Mouse (Mus musculus) forebrain, embryonic 12.5 days (tissue): ENCODE data around the gene Acap3. TPM values are rescaled to one million over a fixed set of nuclear protein-coding genes. Genes with fewer than 3 reads are reported as not detected.

Experiments used
- ATAC-seq: fragments of 200-750 bp; cut with Nextera tagmentation; 2 replicates; pipeline ENCODE4 v1.8.0; 2017; ENCODE audit warnings: moderate TSS enrichment; ENCODE audit not compliant: low FRiP score
- H3K27ac ChIP-seq: fragments of 300-500 bp; sonication (generic); 2 replicates; pipeline ENCODE4 v1.5.1; 2016; ENCODE audit warnings: mild to moderate bottlenecking
- H3K27me3 ChIP-seq: fragments of 300-500 bp; sonication (generic); 2 replicates; pipeline ENCODE4 v1.6.1; 2016; ENCODE audit warnings: mild to moderate bottlenecking
- H3K36me3 ChIP-seq: fragments of 300-500 bp; sonication (generic); replicated peaks from 2 replicates; pipeline ENCODE4 v1.6.1; 2016; ENCODE audit warnings: mild to moderate bottlenecking
- H3K4me1 ChIP-seq: fragments of 300-500 bp; sonication (generic); 2 replicates; pipeline ENCODE4 v1.6.1; 2016
- H3K4me2 ChIP-seq: fragments of 300-500 bp; sonication (generic); 2 replicates; pipeline ENCODE4 v1.6.1; 2016; ENCODE audit warnings: mild to moderate bottlenecking, moderate library complexity
- H3K4me3 ChIP-seq: fragments of 300-500 bp; sonication (generic); replicated peaks from 2 replicates; pipeline ENCODE4 v1.5.1; 2016; ENCODE audit warnings: mild to moderate bottlenecking
- H3K9ac ChIP-seq: fragments of 300-500 bp; sonication (generic); 2 replicates; pipeline ENCODE4 v1.6.1; 2016; ENCODE audit warnings: mild to moderate bottlenecking
- H3K9me3 ChIP-seq: fragments of 300-500 bp; sonication (generic); 2 replicates; pipeline ENCODE4 v1.6.1; 2016
- WGBS: fragments of 180-500 bp; shearing (Covaris S2); methylation state at CpG from one replicate; pipeline ENCODE4 v1.1.7; 2016; 5-methylcytosine and 5-hydroxymethylcytosine counted together
- polyA plus RNA-seq: library from polyadenylated mRNA; unstranded; fragments of >200 nt; fragmentation: Nextera tagmentation; extraction: Ambion mirVana; gene quantifications from 2 replicates; pipeline ENCODE4 v1.2.1, GENCODE M21; 2016

The Acap3 gene
- polyA plus RNA-seq, 1 experiment from 2014 or later: 47.9 TPM

DNA sequence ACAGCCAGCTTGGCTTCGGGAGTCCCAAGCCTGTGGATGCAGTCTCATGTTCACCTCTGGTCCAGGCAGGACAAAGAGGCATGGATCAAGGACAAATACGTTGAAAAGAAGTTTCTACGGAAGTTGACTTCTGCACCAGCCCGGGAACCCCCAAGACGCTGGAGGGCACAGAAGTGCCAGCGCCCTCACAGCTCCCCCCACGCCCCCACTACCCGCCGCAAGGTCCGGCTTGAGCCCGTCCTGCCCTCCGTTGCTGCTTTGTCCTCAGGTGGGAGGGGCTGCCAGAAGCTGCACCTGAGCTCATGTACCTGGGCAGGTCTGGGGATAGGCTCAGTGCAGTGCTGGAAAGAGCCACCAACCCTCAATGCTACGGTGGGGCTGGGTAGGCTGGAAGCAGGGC, 11.6 kb downstream of the Acap3 start:
- WGBS: 96% methylated on average over 13 of the region's 13 CpGs
- no peaks in the 10 kb centered on the region for H3K27me3 ChIP-seq
- H3K9me3 ChIP-seq: no peaks in the 10 kb centered on the region
- H3K9ac ChIP-seq: no peak overlapping the region
- ATAC-seq: no peak
- H3K4me2 ChIP-seq: no peak overlapping the region
- H3K4me1 ChIP-seq: no peaks in the 10 kb centered on the region
- peaks cover 91% of the 10 kb centered on the region for H3K36me3 ChIP-seq
- H3K4me3 ChIP-seq: no peak overlapping the region
- no peak overlapping the region for H3K27ac ChIP-seq

DNA sequence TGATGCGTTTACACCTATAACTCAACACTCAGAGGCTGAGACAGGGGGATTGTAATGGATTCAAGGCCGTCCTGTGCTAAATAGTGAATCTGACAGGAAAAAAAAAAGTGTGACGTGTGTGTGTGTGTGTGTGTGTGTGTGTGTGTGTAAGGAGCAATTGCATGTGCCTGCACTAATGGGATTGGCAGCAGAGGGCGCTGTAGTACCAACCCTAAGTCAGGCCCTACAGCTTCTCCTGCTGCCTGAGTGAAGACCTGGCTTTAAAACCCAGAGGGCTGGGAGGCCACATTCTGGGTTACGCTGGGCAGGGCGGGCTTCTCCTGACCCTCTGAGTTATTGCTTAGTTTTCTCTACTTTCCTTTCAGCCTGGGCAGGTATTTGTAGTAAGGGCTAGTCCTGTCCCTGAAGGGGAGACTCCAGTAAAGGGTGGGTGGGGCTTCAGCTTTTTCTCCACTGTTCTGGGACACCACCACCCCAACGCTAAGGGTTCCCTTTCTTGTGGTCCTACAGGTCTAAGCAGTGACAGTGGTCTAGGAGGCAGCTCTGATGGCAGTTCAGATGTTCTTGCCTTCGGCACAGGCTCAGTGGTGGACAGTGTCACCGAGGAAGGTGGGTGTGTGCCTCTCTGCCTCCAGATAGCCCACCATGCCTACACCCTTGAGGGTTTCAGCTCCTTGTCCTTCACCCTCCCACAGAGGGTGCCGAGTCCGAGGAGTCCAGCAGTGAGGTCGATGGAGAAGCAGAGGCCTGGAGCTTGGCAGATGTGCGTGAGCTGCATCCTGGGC, 12.9 kb downstream of the Acap3 start:
- 97% methylated on average over 12 of the region's 13 CpGs for WGBS
- H3K36me3 ChIP-seq: peaks cover 79% of the 10 kb centered on the region

DNA sequence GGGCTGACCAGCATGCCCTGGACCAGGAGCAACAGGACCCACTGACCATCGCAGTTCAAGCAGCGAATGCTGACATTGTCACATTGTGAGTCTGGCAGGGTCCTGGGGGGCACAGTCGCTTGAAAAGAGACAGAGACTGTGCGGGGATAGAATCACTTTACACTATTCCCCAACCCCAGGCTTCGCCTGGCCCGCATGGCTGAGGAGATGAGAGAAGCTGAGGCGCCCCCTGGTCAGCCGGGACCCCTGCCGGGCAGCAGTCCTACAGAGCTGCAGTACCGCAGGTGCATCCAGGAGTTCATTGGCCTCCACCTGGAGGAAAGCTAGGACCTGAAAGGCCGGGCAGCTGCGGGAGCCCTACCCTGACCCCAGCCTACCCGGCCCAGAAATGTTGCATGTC, 14.0 kb downstream of the Acap3 start:
- Histone ChIP-seq H3K9me3 (no peaks in the 10 kb centered on the region), H3K9ac (no peak overlapping the region), H3K4me2 (no peak overlapping the region), H3K27ac (no peak overlapping the region), H3K4me3 (no peak overlapping the region), H3K4me1 (no peaks in the 10 kb centered on the region), H3K36me3 (peaks cover 67% of the 10 kb centered on the region), H3K27me3 (no peaks in the 10 kb centered on the region)
- no peak for ATAC-seq
- 83% methylated on average over 13 of the region's 13 CpGs for WGBS

More for the DNA sequence above, 12.9 kb downstream of the Acap3 start:
- Histone ChIP-seq H3K9ac (no peak overlapping the region), H3K4me3 (no peak overlapping the region), H3K9me3 (no peaks in the 10 kb centered on the region), H3K4me2 (no peak overlapping the region), H3K4me1 (no peaks in the 10 kb centered on the region), H3K27ac (no peak overlapping the region), H3K27me3 (no peaks in the 10 kb centered on the region)
- no peak for ATAC-seq

DNA sequence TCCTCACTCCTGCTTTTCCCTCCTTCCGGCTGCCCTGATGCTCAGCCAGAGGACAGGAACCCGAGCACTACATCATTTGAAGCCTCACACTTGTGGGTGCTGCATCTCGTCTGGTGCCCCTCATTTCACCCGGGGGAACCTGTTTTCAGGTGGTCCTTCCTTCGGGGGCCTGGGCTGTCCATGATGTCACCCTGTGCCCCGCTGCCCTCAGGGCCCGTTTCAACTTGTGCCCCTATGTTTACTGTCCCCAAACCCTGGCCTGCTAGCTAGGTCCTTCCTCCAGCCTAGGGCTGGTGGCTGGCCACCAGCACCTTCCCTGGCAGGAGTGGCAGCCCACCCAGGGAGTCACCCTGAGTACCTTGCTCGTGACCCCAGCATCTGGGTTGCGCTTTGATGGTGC, 14.5 kb downstream of the Acap3 start:
- no peaks in the 10 kb centered on the region for H3K27me3 ChIP-seq
- H3K9ac ChIP-seq: no peak overlapping the region
- no peak overlapping the region for H3K4me3 ChIP-seq
- no peaks in the 10 kb centered on the region for H3K4me1 ChIP-seq
- H3K36me3 ChIP-seq: peaks cover 62% of the 10 kb centered on the region
- no peak overlapping the region for H3K27ac ChIP-seq
- WGBS: 90% methylated on average over 9 of the region's 9 CpGs
- H3K9me3 ChIP-seq: no peaks in the 10 kb centered on the region
- no peak for ATAC-seq
- H3K4me2 ChIP-seq: no peak overlapping the region

DNA sequence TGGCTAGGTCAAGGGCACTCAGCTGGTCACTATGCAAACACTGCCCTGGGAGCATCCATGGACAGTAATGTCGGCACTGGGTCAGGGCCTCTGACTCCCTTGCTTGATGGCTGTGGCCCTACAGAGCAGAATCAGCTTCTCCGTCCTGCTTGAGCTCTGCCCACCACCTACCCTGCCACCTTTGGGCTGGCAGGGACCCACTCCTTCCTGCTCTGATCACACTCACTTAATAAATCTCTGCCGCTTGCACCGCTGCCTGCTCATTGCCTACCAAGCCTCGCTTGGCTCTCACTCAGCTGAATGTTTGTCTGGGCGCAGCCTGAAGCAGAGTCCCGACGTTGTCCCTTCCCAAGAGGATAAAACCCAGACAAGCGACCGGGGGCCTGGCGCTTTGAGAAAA, 15.4 kb downstream of the Acap3 start:
- Histone ChIP-seq H3K27ac (no peak overlapping the region), H3K4me3 (no peak overlapping the region), H3K9ac (no peak overlapping the region), H3K4me2 (no peak overlapping the region), H3K36me3 (peaks cover 54% of the 10 kb centered on the region), H3K9me3 (no peaks in the 10 kb centered on the region), H3K27me3 (no peaks in the 10 kb centered on the region), H3K4me1 (no peaks in the 10 kb centered on the region)
- WGBS: 90% methylated on average over 11 of the region's 11 CpGs
- no peak for ATAC-seq

DNA sequence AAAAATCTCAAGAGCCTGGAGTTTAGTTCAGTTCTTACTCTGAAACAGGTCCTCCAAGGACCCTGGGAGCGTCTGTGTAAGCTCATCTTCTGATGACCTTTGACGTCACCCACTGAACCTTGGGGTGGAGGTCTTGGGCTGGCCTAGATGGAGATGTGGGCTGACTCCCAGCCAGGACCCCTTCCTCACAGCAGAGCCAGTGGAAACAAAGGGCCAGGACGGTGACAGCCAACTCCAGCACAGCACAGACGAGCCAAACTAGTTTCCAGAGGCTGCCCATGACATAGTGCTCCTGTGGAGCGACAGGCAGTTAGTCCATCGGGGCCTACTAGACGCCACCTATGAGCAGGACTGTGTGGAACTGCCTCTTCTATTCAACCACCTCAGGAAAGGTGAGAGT, 16.7 kb downstream of the Acap3 start:
- no peaks in the 10 kb centered on the region for H3K9me3 ChIP-seq
- no peak for ATAC-seq
- 76% methylated on average over 7 of the region's 7 CpGs for WGBS
- no peak overlapping the region for H3K9ac ChIP-seq
- no peaks in the 10 kb centered on the region for H3K27me3 ChIP-seq
- H3K36me3 ChIP-seq: peaks cover 41% of the 10 kb centered on the region
- H3K4me1 ChIP-seq: no peaks in the 10 kb centered on the region
- no peak overlapping the region for H3K27ac ChIP-seq
- H3K4me2 ChIP-seq: no peak overlapping the region
- no peak overlapping the region for H3K4me3 ChIP-seq

DNA sequence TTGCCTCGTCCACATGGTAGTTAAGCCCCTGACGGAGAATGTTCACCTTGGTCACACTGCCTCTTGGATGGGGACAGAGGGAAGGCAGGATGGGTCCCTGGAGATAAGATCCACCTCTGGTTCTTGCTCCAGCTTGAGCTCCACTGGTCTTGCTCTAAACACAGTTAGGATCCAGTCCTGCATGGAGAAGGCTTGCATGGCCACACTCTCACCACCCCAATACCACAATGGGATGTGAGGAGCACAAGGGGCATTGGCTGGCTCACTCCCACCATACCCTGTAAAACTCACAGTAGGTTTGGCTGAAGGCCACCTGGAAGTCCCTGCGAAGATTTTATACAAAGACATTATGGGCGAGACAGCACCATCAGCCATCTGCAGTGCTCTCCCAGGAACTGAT, 17.1 kb downstream of the Acap3 start:
- no peak overlapping the region for H3K9ac ChIP-seq
- no peaks in the 10 kb centered on the region for H3K4me1 ChIP-seq
- no peaks in the 10 kb centered on the region for H3K27me3 ChIP-seq
- peaks cover 36% of the 10 kb centered on the region for H3K36me3 ChIP-seq
- no peak overlapping the region for H3K4me2 ChIP-seq
- no peak for ATAC-seq
- no peak overlapping the region for H3K4me3 ChIP-seq
- no peaks in the 10 kb centered on the region for H3K9me3 ChIP-seq
- WGBS: 94% methylated on average over 4 of the region's 4 CpGs
- H3K27ac ChIP-seq: no peak overlapping the region

DNA sequence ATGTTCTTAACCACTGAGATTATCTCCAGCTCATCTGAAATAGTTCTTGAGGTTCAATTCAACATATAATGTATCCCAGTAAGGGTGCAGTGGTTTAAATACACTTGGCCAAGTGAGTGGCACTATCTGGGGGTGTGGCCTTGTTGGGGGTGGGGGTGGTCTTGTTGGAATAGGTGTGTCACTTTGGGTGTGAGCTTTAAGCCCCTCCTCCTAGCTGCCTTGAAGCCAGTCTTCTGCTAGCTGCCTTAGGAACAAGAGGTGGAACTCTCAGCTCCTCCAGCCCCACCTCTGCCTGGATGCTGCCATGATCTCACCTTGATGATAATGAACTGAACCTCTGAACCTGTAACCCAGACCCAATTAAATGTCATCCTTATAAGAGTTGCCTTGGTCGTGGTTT, 40.4 kb downstream of the Acap3 start:
- H3K4me2 ChIP-seq: no peak overlapping the region
- no peak overlapping the region for H3K4me3 ChIP-seq
- H3K27me3 ChIP-seq: peaks cover 10% of the 10 kb centered on the region; the same call in 1 of the 2 replicates
- H3K4me1 ChIP-seq: no peaks in the 10 kb centered on the region
- no peak overlapping the region for H3K27ac ChIP-seq
- H3K36me3 ChIP-seq: no peaks in the 10 kb centered on the region
- 0 out of 2 replicates have a peak, but pooled peaks cover 2% of the 10 kb centered on the region for H3K9me3 ChIP-seq
- H3K9ac ChIP-seq: no peak overlapping the region
- 62% methylated on average over 1 of the region's 1 CpGs for WGBS
- ATAC-seq: no peak

DNA sequence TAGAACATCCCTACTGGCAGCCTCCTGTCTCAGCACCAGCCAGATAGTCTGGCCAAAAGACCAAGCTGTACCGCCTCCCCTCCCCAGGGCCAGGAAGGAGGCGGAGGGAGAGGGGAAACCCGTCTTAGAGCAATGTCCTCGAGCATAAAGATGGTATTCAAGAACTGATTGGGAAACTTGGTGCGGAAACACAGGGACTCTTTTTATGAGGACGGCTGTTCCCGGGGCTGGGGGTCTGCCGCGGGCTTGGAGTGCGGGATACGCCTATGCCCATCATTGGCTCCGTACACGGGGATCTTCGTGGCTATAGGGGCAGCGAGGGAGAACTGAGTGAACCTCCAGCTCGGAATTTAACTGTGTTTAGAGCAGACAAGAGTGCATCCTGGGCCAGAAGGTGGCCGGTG, 51.4 kb downstream of the Acap3 start:
- no peaks in the 10 kb centered on the region for H3K9me3 ChIP-seq
- peak overlapping the region; percentile 99 for H3K4me3 ChIP-seq
- peaks cover 7% of the 10 kb centered on the region; the same call in 1 of the 2 replicates for H3K27me3 ChIP-seq
- H3K36me3 ChIP-seq: peaks cover 18% of the 10 kb centered on the region
- peak overlapping the region; percentile 95 for H3K9ac ChIP-seq
- peak; percentile 59; the same call in 1 of the 2 replicates for ATAC-seq
- H3K27ac ChIP-seq: peak overlapping the region; percentile 82
- WGBS: 2% methylated on average over 17 of the region's 17 CpGs
- H3K4me1 ChIP-seq: peaks cover 18% of the 10 kb centered on the region
- peak overlapping the region; percentile 95 for H3K4me2 ChIP-seq

DNA sequence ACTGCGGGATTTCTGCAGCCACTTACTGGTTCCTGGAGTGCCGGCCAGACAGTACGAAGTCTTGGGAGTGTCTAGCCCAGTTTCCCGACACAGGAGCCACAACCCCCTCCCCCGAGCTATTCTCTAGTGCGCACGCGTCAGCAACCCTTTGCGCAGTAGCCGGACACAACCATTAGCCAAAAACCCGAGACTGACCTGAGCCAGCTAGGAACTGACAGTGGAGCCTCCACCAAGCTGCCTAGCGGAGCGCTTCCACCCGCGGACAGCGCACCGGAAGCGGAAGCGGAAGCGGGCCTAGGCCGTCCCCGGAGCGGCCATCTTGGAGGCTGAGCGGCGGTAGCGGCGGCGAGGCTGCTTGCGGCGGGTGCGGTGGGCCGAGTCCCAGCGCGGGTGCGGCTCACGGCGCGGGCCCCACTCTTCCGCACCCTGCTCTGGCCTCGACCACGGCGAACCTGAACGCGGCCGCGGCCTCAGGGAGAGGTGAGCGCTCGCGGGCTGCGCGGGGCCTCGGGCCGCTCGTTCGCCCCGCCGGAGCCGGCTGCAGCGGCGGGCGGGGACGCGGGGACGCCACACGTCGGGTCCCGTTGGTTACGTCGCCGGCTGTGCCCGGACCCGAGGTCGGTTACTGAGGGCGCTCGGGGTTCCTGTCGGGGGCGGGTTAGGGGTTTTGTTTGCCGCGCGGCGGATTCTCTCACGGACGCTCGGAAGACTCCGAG, 52.1 kb downstream of the Acap3 start, which contains the start of gene Ube2j2:
Gene Ube2j2, plus strand, starts transcription at position 298 of the 716 bp plus-strand sequence.
- no peaks in the 10 kb centered on the region for H3K9me3 ChIP-seq
- ATAC-seq: peak; percentile 99
- peaks cover 18% of the 10 kb centered on the region for H3K4me1 ChIP-seq
- H3K27ac ChIP-seq: peak within 1 kb of the TSS; percentile 82
- peak within 1 kb of the TSS; percentile 95 for H3K9ac ChIP-seq
- H3K4me2 ChIP-seq: peak within 1 kb of the TSS; percentile 95
- peaks cover 7% of the 10 kb centered on the region; the same call in 1 of the 2 replicates for H3K27me3 ChIP-seq
- WGBS: under 1% methylated on average over 85 of the region's 85 CpGs
- H3K4me3 ChIP-seq: peak within 1 kb of the TSS; percentile 99
- H3K36me3 ChIP-seq: peaks cover 24% of the 10 kb centered on the region

DNA sequence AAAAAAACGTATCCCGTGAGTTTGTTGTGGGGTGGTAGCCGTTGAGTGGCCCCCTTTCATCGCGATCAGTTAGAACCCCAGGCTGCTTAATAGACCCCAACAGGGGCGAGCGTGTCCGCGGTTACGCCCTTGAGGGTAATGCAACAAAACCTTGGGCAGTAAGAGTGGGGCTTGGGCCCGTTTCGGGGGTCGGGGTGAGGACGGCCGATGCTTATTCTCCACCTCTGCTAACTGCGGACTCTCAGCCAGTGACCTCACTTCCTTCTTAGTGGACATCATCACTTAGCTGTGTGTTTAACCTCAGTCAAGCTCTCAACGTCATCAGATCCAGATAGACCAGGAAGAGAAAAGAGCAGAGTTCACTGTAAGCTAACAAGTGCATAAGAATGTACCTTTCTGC, 52.6 kb downstream of the Acap3 start:
- H3K27ac ChIP-seq: peak overlapping the region; percentile 82; the same call in 1 of the 2 replicates

DNA sequence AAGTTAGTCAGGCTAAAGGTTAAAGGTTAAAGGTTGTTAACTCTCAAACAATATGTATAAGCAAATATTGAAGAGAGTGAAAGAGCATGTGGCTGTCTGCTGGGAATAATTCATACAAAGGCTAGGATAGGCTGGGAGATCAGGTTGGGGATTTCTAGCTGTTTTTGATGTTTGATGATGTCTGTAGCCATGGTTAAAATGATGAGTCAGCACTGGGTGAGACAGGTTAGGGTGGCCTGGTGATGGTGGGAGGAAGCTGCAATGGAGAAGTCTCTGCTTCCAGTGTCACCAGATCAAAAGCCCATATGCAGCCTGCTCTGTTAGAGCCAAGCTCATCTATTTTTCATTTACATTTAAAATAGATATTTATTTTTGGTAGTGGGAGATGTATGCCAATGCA, 55.5 kb downstream of the Acap3 start:
- no peak for ATAC-seq
- no peak overlapping the region for H3K27ac ChIP-seq
- H3K4me3 ChIP-seq: no peak overlapping the region
- no peaks in the 10 kb centered on the region for H3K9me3 ChIP-seq
- H3K27me3 ChIP-seq: no peaks in the 10 kb centered on the region
- no peak overlapping the region for H3K4me2 ChIP-seq
- H3K4me1 ChIP-seq: peaks cover 18% of the 10 kb centered on the region
- H3K9ac ChIP-seq: no peak overlapping the region
- H3K36me3 ChIP-seq: peaks cover 58% of the 10 kb centered on the region

More for the DNA sequence above, 52.6 kb downstream of the Acap3 start:
- Histone ChIP-seq H3K9me3 (no peaks in the 10 kb centered on the region), H3K4me1 (peaks cover 18% of the 10 kb centered on the region), H3K36me3 (peaks cover 30% of the 10 kb centered on the region), H3K4me2 (peak overlapping the region; percentile 95), H3K9ac (peak overlapping the region; percentile 95), H3K27me3 (peaks cover 7% of the 10 kb centered on the region; the same call in 1 of the 2 replicates), H3K4me3 (peak overlapping the region; percentile 99)
- no peak for ATAC-seq
- WGBS: under 1% methylated on average over 17 of the region's 17 CpGs
